Mouse (Mus musculus) olfactory bulb, adult 2 months (tissue): ENCODE results near the gene Nrxn2.

Experiments
- CTCF ChIP-seq: fragments of 200-500 bp; IDR thresholded peaks from 2 replicates; pipeline ENCODE4 v1.5.1; 2012; ENCODE audit warnings: low read depth, mild to moderate bottlenecking, low read length, moderate library complexity; ENCODE audit not compliant: insufficient read depth
- POLR2A ChIP-seq: fragments of 200-500 bp; IDR thresholded peaks from 2 replicates; pipeline ENCODE4 v1.6.1; 2012; ENCODE audit warnings: mild to moderate bottlenecking, low read depth, low read length, moderate library complexity; ENCODE audit not compliant: insufficient read depth

GRCm38 (mm10) chr19:6566450-6566849, 147.9 kb downstream of the Nrxn2 start:
- TF ChIP-seq CTCF = no peak
- no peak for TF ChIP-seq POLR2A
